Mouse (Mus musculus): ENCODE data around the gene Olfr1367. TPM values are rescaled to one million over a fixed set of nuclear protein-coding genes. Genes with fewer than 3 reads are reported as not detected.

Olfr1367 gene
- polyA plus RNA-seq, 1 experiment from 2014 or later, result not detected

DNA sequence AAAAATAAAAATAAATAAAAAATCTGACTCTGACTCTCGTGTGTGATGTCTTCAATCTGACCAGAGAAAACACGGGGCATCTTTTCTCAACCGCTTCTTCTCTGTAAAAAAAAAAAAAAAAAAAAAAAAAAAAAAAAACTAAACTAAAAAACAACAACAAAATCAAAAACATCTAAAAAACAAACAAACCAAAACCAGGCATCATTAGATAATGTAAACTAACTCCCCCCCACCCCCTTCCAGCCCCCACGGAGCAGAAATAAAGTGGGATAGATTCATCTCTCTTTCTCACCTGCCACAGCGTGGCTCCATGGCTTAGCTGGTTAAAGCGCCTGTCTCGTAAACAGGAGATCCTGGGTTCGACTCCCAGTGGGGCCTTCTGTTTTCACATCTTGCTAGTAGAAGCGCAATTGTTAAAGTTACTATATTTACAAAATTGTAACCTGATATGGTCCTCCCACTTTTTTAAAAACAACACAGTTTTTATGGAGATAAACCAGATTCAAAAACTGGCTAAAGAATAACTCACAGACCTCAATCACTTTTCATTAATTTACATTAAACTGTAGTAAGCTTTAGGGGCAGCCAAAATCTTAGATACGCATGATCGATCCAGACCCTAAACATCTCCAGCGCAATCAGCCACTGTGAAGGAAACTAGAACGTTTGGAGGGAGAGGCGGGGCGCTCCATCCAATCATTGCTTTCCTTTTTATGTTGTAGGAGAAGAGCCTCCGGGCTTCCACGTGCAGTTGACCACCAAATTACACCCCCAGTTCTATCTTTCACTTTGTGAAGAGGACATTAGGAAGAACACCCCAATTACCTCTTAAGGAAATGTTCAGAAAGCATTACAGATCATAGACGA lies 24.0 kb upstream of the Olfr1367 start:
- Histone ChIP-seq H3K4me1 (ENCODE audit: control insufficient read depth, insufficient read depth, low read length) (peaks cover 6% of the 10 kb centered on the region; the same call in 1 of the 2 replicates), H3K9ac (replicated peaks; ENCODE audit: low read length) (no peak overlapping the region), H3K36me3 (ENCODE audit: control insufficient read depth, insufficient read depth, low read length) (no peaks in the 10 kb centered on the region), H3K27me3 (ENCODE audit: control insufficient read depth, insufficient read depth, low read length) (no peaks in the 10 kb centered on the region), H3K4me2 (ENCODE audit: low read length) (peak overlapping the region; percentile 49), H3K27ac (replicated peaks; ENCODE audit: low read depth, low read length) (no peak overlapping the region), H3K9me3 (ENCODE audit: control insufficient read depth, low read length) (no peaks in the 10 kb centered on the region), H3K4me3 (replicated peaks; ENCODE audit: low read depth, low read length) (peak overlapping the region; percentile 31)
- DNase-seq, result peak; percentile 77
- ATAC-seq (ENCODE audit: low FRiP score, low TSS enrichment), result no peak
- 10% methylated on average over 18 of the region's 18 CpGs for WGBS

DNA sequence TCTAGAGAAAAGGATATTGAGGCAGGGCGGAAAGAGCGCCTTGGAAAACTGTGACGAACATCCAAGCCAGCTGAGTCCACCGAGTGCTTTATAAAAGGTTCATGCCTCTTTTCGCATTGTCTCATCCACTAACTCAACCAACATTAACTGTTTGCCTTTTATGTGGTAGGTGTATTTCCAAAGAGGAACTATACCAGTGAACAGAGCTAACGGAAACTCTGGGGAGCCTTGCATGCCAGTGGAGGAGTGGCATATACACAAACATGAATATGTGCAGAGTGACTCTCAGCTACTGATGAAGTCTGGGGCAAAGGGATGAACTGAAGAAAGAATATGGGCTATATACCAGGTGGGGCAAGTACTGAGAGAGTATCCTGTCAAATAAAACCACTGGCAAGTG lies 23.3 kb upstream of the Olfr1367 start:
- no peak for ATAC-seq (ENCODE audit: low FRiP score, low TSS enrichment)
- H3K4me3 ChIP-seq (replicated peaks; ENCODE audit: low read depth, low read length), result no peak overlapping the region
- WGBS, result 69% methylated on average over 6 of the region's 6 CpGs
- H3K27me3 ChIP-seq (ENCODE audit: control insufficient read depth, insufficient read depth, low read length), result no peaks in the 10 kb centered on the region
- H3K9me3 ChIP-seq (ENCODE audit: control insufficient read depth, low read length), result no peaks in the 10 kb centered on the region
- peaks cover 6% of the 10 kb centered on the region; the same call in 1 of the 2 replicates for H3K4me1 ChIP-seq (ENCODE audit: control insufficient read depth, insufficient read depth, low read length)
- no peak overlapping the region for H3K27ac ChIP-seq (replicated peaks; ENCODE audit: low read depth, low read length)
- no peak overlapping the region for H3K9ac ChIP-seq (replicated peaks; ENCODE audit: low read length)
- DNase-seq, result no peak
- H3K4me2 ChIP-seq (ENCODE audit: low read length), result peak overlapping the region; percentile 49; the same call in 1 of the 2 replicates
- no peaks in the 10 kb centered on the region for H3K36me3 ChIP-seq (ENCODE audit: control insufficient read depth, insufficient read depth, low read length)

DNA sequence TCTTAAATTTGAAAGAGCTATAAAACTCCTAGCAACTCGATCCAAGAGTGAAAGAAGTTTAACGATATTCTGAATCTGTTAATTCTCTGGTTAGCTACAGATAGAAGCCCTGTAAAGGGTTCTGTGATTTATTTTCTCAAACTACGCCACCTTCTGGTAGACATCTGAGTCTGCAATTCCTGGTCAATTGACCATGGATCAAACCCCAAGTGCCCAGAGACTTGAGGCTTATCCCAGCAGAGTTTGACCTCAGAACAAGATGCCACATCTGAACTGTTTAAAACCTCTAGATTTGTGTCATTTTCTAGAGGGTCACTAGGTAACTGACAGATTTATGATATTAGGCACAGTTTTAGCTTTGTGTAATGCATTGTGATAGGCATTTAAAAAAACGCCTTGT lies 20.5 kb upstream of the Olfr1367 start:
- DNase-seq (peak; percentile 56), ATAC-seq (ENCODE audit: low FRiP score, low TSS enrichment) (no peak)
- Histone ChIP-seq H3K4me1 (ENCODE audit: control insufficient read depth, insufficient read depth, low read length) (peaks cover 6% of the 10 kb centered on the region; the same call in 1 of the 2 replicates), H3K27ac (replicated peaks; ENCODE audit: low read depth, low read length) (no peak overlapping the region), H3K4me3 (replicated peaks; ENCODE audit: low read depth, low read length) (peak overlapping the region; percentile 31), H3K27me3 (ENCODE audit: control insufficient read depth, insufficient read depth, low read length) (no peaks in the 10 kb centered on the region), H3K4me2 (ENCODE audit: low read length) (peak overlapping the region; percentile 54), H3K9ac (replicated peaks; ENCODE audit: low read length) (no peak overlapping the region), H3K9me3 (ENCODE audit: control insufficient read depth, low read length) (no peaks in the 10 kb centered on the region), H3K36me3 (ENCODE audit: control insufficient read depth, insufficient read depth, low read length) (no peaks in the 10 kb centered on the region)
- WGBS, result 11% methylated on average over 4 of the region's 4 CpGs

DNA sequence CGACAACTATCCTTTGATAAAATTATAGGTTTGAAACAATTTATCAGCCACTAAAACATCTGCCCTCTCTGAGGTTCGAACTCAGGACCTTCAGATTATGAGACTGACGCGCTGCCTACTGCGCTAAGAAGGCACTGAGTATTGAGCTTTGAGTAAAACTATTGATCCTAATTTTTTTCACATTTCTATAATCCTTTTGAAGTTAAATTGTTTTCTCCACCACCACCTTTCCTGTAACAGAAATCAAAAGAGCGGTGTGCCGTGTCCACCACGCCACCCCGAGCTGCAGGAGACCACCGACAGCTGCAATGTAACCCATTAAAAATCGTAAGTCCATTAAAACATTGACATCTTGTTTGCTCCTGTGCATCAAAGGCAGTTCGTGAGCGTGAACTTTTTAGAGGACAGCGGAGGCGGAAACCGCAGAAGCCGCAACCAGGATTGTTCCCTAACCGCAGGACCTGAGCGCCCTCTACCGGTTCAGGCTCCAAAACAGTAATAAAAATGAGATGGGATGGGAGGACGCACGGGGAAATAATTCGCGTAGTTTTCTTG lies 20.0 kb upstream of the Olfr1367 start:
- WGBS, result under 1% methylated on average over 24 of the region's 24 CpGs
- DNase-seq (peak; percentile 95), ATAC-seq (ENCODE audit: low FRiP score, low TSS enrichment) (peak; percentile 60; the same call in 1 of the 2 replicates)
- H3K36me3 ChIP-seq (ENCODE audit: control insufficient read depth, insufficient read depth, low read length), result no peaks in the 10 kb centered on the region
- H3K4me3 ChIP-seq (replicated peaks; ENCODE audit: low read depth, low read length), result peak overlapping the region; percentile 31
- H3K27ac ChIP-seq (replicated peaks; ENCODE audit: low read depth, low read length), result no peak overlapping the region
- peaks cover 6% of the 10 kb centered on the region; the same call in 1 of the 2 replicates for H3K4me1 ChIP-seq (ENCODE audit: control insufficient read depth, insufficient read depth, low read length)
- H3K9ac ChIP-seq (replicated peaks; ENCODE audit: low read length), result no peak overlapping the region
- peak overlapping the region; percentile 54 for H3K4me2 ChIP-seq (ENCODE audit: low read length)
- no peaks in the 10 kb centered on the region for H3K27me3 ChIP-seq (ENCODE audit: control insufficient read depth, insufficient read depth, low read length)
- H3K9me3 ChIP-seq (ENCODE audit: control insufficient read depth, low read length), result no peaks in the 10 kb centered on the region

DNA sequence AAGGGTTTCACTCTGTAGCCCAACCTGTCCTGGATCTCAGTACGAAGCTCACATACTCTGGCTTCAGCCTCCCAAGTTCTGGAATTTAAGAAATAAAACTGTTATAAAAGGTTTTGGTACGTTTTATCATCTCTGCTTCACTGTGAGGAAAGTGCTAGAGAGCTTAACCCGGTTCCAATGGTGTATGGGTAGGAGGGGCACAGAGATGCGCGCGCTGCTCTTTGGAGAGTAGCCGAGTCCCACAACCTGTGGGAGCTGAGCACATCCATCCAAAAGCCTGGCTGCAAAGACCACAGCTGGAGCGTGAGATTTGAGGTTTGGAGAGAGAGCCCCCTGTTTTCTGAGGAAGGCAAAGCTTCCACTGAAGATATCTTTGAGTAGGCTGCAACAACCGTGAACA lies 19.3 kb upstream of the Olfr1367 start:
- Histone ChIP-seq H3K9me3 (ENCODE audit: control insufficient read depth, low read length) (no peaks in the 10 kb centered on the region), H3K4me1 (ENCODE audit: control insufficient read depth, insufficient read depth, low read length) (peaks cover 6% of the 10 kb centered on the region; the same call in 1 of the 2 replicates), H3K4me2 (ENCODE audit: low read length) (peak overlapping the region; percentile 54), H3K27me3 (ENCODE audit: control insufficient read depth, insufficient read depth, low read length) (no peaks in the 10 kb centered on the region), H3K4me3 (replicated peaks; ENCODE audit: low read depth, low read length) (peak overlapping the region; percentile 31), H3K36me3 (ENCODE audit: control insufficient read depth, insufficient read depth, low read length) (no peaks in the 10 kb centered on the region), H3K9ac (replicated peaks; ENCODE audit: low read length) (peak overlapping the region; percentile 29; the same call in 1 of the 2 replicates), H3K27ac (replicated peaks; ENCODE audit: low read depth, low read length) (no peak overlapping the region)
- DNase-seq, result peak; percentile 39
- ATAC-seq (ENCODE audit: low FRiP score, low TSS enrichment), result no peak; the same call in 1 of the 2 replicates
- WGBS, result 1% methylated on average over 9 of the region's 9 CpGs

DNA sequence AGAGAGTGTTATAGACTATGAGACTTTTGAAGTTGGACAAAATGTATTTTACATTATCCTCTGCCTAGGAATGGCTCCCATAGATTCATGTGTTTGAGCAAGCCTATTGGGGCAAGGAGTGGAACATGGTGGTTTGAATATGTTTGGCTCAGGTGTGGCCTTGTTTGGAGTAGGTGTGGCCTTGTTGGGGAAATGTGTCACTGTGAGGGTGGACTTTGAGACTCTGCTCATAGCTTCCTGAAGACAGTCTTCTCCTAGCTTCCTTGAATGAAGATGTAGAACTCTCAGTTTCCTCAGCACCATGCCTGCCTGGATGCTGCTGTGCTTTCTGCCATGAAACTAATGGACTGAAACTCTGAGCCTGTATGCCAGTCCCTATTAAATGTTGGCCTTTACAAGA lies 3.9 kb downstream of the Olfr1367 start:
- H3K4me2 ChIP-seq (ENCODE audit: low read length), result no peak overlapping the region
- H3K4me3 ChIP-seq (replicated peaks; ENCODE audit: low read depth, low read length), result no peak overlapping the region
- H3K9ac ChIP-seq (replicated peaks; ENCODE audit: low read length), result no peak overlapping the region
- DNase-seq, result no peak
- no peaks in the 10 kb centered on the region for H3K36me3 ChIP-seq (ENCODE audit: control insufficient read depth, insufficient read depth, low read length)
- ATAC-seq (ENCODE audit: low FRiP score, low TSS enrichment), result no peak
- no peaks in the 10 kb centered on the region for H3K4me1 ChIP-seq (ENCODE audit: control insufficient read depth, insufficient read depth, low read length)
- no peak overlapping the region for H3K27ac ChIP-seq (replicated peaks; ENCODE audit: low read depth, low read length)
- no peaks in the 10 kb centered on the region for H3K27me3 ChIP-seq (ENCODE audit: control insufficient read depth, insufficient read depth, low read length)
- H3K9me3 ChIP-seq (ENCODE audit: control insufficient read depth, low read length), result no peaks in the 10 kb centered on the region

DNA sequence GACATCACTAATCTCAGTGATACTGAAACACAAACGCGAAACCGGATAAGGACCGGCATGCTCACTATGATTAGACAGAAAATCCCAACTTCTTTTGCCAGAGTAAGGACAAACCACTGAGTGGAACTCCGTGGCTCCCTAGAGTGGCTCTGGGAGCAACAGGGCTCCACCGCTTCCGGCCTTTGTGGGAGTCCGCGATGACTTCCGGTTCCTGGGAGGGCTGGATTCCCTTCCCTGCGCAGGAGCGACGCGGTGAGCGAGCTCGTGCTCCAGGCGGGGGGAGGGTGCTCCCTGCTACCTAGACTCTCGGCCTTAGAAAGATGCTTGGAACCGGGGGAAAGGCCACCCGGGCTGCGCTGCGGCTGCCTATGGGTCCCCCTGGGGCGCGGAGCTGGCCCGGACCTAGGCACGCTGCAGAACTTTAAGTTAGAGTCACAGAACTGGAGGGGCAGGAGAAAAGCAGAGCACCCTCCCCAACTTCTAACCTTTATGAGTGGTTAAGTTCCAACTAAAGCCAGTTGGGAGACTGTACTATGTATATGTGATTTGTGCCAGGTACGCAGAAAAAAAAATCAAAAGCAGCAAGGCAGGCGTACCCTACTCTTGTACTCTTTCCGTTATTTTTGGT lies 16.0 kb downstream of the Olfr1367 start, which contains the start of gene Zscan12:
TSS of gene Zscan12 (plus strand) at position 200 of the 628 bp plus-strand sequence.
- peak within 1 kb of the TSS; percentile 56 for H3K4me3 ChIP-seq (replicated peaks; ENCODE audit: low read depth, low read length)
- H3K9me3 ChIP-seq (ENCODE audit: control insufficient read depth, low read length), result no peaks in the 10 kb centered on the region
- H3K4me2 ChIP-seq (ENCODE audit: low read length), result peak within 1 kb of the TSS; percentile 69
- no peaks in the 10 kb centered on the region for H3K27me3 ChIP-seq (ENCODE audit: control insufficient read depth, insufficient read depth, low read length)
- peak within 1 kb of the TSS; percentile 72 for H3K9ac ChIP-seq (replicated peaks; ENCODE audit: low read length)
- peaks cover 25% of the 10 kb centered on the region for H3K4me1 ChIP-seq (ENCODE audit: control insufficient read depth, insufficient read depth, low read length)
- under 1% methylated on average over 29 of the region's 29 CpGs for WGBS
- H3K27ac ChIP-seq (replicated peaks; ENCODE audit: low read depth, low read length), result peak within 1 kb of the TSS; percentile 47; the same call in 1 of the 2 replicates
- DNase-seq (peak; percentile 97), ATAC-seq (ENCODE audit: low FRiP score, low TSS enrichment) (peak; percentile 98)
- H3K36me3 ChIP-seq (ENCODE audit: control insufficient read depth, insufficient read depth, low read length), result peaks cover 8% of the 10 kb centered on the region; the same call in 1 of the 2 replicates

DNA sequence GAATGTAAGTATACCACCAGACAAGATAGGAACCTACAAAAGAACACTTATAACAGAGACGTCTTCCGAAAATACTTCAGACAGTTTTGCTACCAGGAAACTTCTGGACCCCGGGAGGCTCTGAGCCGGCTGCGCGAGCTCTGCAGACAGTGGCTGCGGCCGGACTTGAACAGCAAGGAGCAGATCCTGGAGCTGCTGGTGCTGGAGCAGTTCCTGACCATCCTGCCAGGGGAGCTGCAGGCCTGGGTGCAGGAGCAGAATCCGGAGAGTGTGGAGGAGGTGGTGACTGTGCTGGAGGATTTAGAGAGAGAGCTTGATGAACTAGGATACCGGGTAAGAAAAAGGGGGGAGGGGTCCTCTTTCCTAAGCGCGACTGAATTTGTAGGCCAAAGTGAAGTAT lies 17.0 kb downstream of the Olfr1367 start:
- DNase-seq (no peak), ATAC-seq (ENCODE audit: low FRiP score, low TSS enrichment) (no peak)
- WGBS, result 61% methylated on average over 12 of the region's 12 CpGs
- peak overlapping the region; percentile 72; the same call in 1 of the 2 replicates for H3K9ac ChIP-seq (replicated peaks; ENCODE audit: low read length)
- H3K27me3 ChIP-seq (ENCODE audit: control insufficient read depth, insufficient read depth, low read length), result no peaks in the 10 kb centered on the region
- peak overlapping the region; percentile 56 for H3K4me3 ChIP-seq (replicated peaks; ENCODE audit: low read depth, low read length)
- H3K4me1 ChIP-seq (ENCODE audit: control insufficient read depth, insufficient read depth, low read length), result peaks cover 25% of the 10 kb centered on the region
- peaks cover 16% of the 10 kb centered on the region for H3K36me3 ChIP-seq (ENCODE audit: control insufficient read depth, insufficient read depth, low read length)
- H3K4me2 ChIP-seq (ENCODE audit: low read length), result peak overlapping the region; percentile 69
- H3K27ac ChIP-seq (replicated peaks; ENCODE audit: low read depth, low read length), result no peak overlapping the region
- no peaks in the 10 kb centered on the region for H3K9me3 ChIP-seq (ENCODE audit: control insufficient read depth, low read length)
